Mouse (Mus musculus) CH12.LX (cell line): ENCODE measurements around the gene Lrit2. TPM values are rescaled to one million over a fixed set of nuclear protein-coding genes. Genes with fewer than 3 reads are reported as not detected.
A peak's percentile ranks its signal among the peaks of the same experiment; 100 is the strongest.

Experiments used
- DNase-seq: peaks from one replicate; pipeline ENCODE4 v3.0.0-alpha.2; 2013; ENCODE audit errors: extremely low read depth
- H3K27ac ChIP-seq: 2 replicates; pipeline ENCODE4 v1.5.1; 2012; ENCODE audit warnings: low read depth, mild to moderate bottlenecking, control low read depth, moderate library complexity; ENCODE audit not compliant: insufficient read depth
- H3K27me3 ChIP-seq: replicated peaks from 2 replicates; pipeline ENCODE3; 2012; ENCODE audit warnings: inconsistent platforms
- H3K36me3 ChIP-seq, 2 experiments: replicated peaks in 1 of 2; 2 replicates each; pipeline versions ENCODE3 to v1.6.1; 2012; ENCODE audit warnings: inconsistent platforms in 1 of 2, low read length in 1 of 2, mild to moderate bottlenecking in 1 of 2, mixed read lengths in 1 of 2, moderate library complexity in 1 of 2; ENCODE audit not compliant: control insufficient read depth in 1 of 2, insufficient read depth in 1 of 2
- H3K4me1 ChIP-seq, 2 experiments: 2 replicates each; pipeline ENCODE4 v1.6.1; 2012; ENCODE audit warnings: inconsistent platforms in 1 of 2, moderate library complexity in 1 of 2; ENCODE audit not compliant: insufficient read depth in 2 of 2, control insufficient read depth in 1 of 2
- H3K4me2 ChIP-seq: 2 replicates; pipeline ENCODE4 v1.6.1; 2012; ENCODE audit warnings: low read depth, mild to moderate bottlenecking, control low read depth; ENCODE audit not compliant: poor library complexity, insufficient read depth, severe bottlenecking
- H3K4me3 ChIP-seq, 3 experiments: fragments of 150-350 bp in 1 of 3; sonication (generic) in 1 of 3; replicated peaks in 1 of 3; 2 replicates each; pipeline versions ENCODE3 to v1.5.1; 2011 to 2012; ENCODE audit warnings: low read depth in 2 of 3, low read length in 2 of 3, mild to moderate bottlenecking in 2 of 3, moderate library complexity in 2 of 3, control low read depth in 1 of 3, improper control_type of control experiment in 1 of 3, inconsistent platforms in 1 of 3, mixed read lengths in 1 of 3; ENCODE audit not compliant: poor library complexity in 1 of 3
- H3K79me2 ChIP-seq: replicated peaks from 2 replicates; pipeline ENCODE4 v1.6.1; 2012; ENCODE audit warnings: mild to moderate bottlenecking, moderate library complexity; ENCODE audit not compliant: control insufficient read depth, poor library complexity, insufficient read depth, severe bottlenecking; ENCODE audit errors: extremely low read depth
- H3K9ac ChIP-seq: 2 replicates; pipeline ENCODE4 v1.6.1; 2012; ENCODE audit warnings: low read depth, mild to moderate bottlenecking, control low read depth, moderate library complexity; ENCODE audit not compliant: insufficient read depth
- H3K9me3 ChIP-seq: replicated peaks from 2 replicates; pipeline ENCODE3; 2012; ENCODE audit warnings: low read length, inconsistent platforms, mixed read lengths
- BHLHE40 ChIP-seq: IDR thresholded peaks from 2 replicates; pipeline ENCODE4 v1.6.1; 2011; ENCODE audit warnings: mild to moderate bottlenecking, low read depth, low read length, improper control_type of control experiment
- CHD1 ChIP-seq: IDR thresholded peaks from 2 replicates; pipeline ENCODE4 v1.6.1; 2012; ENCODE audit warnings: low read depth, low read length, improper control_type of control experiment, inconsistent platforms
- CTCF ChIP-seq, 2 experiments: IDR thresholded peaks in 1 of 2; conservative IDR thresholded peaks in 1 of 2; 2 replicates each; pipeline ENCODE4 v1.5.1; 2011 to 2012; ENCODE audit warnings: low read depth in 2 of 2, low read length in 2 of 2, improper control_type of control experiment in 1 of 2, inconsistent platforms in 1 of 2, mild to moderate bottlenecking in 1 of 2, moderate library complexity in 1 of 2
- EP300 ChIP-seq: IDR thresholded peaks from 2 replicates; pipeline ENCODE4 v1.6.1; 2011; ENCODE audit warnings: low read length, improper control_type of control experiment
- JUN ChIP-seq: IDR thresholded peaks from 2 replicates; pipeline ENCODE4 v1.6.1; 2011; ENCODE audit warnings: low read depth, mild to moderate bottlenecking, low read length, improper control_type of control experiment, moderate library complexity; ENCODE audit not compliant: insufficient read depth
- MAX ChIP-seq: IDR thresholded peaks from 2 replicates; pipeline ENCODE4 v1.6.1; 2011; ENCODE audit warnings: low read length, improper control_type of control experiment
- MEF2A ChIP-seq: IDR thresholded peaks from 2 replicates; pipeline ENCODE4 v1.6.1; 2014; ENCODE audit warnings: low read depth, mild to moderate bottlenecking, inconsistent platforms, low read length, improper control_type of control experiment, borderline replicate concordance
- NELFE ChIP-seq: IDR thresholded peaks from 2 replicates; pipeline ENCODE4 v1.6.1; 2011; ENCODE audit warnings: low read depth, low read length, improper control_type of control experiment
- PAX5 ChIP-seq: IDR thresholded peaks from 2 replicates; pipeline ENCODE4 v1.6.1; 2012; ENCODE audit warnings: low read length, inconsistent platforms, mixed read lengths
- POLR2AphosphoS2 ChIP-seq: IDR thresholded peaks from 2 replicates; pipeline ENCODE4 v1.6.1; 2011; ENCODE audit warnings: low read depth, low read length, improper control_type of control experiment
- RAD21 ChIP-seq: IDR thresholded peaks from 2 replicates; pipeline ENCODE4 v1.6.1; 2011; ENCODE audit warnings: low read depth, mild to moderate bottlenecking, low read length, improper control_type of control experiment, moderate library complexity
- RCOR1 ChIP-seq: conservative IDR thresholded peaks from 2 replicates; pipeline ENCODE4 v1.6.1; 2012; ENCODE audit warnings: low read depth, mild to moderate bottlenecking, inconsistent platforms, low read length, improper control_type of control experiment
- SMC3 ChIP-seq: IDR thresholded peaks from 2 replicates; pipeline ENCODE4 v1.6.1; 2011; ENCODE audit warnings: low read depth, low read length, improper control_type of control experiment
- TBP ChIP-seq: conservative IDR thresholded peaks from 2 replicates; pipeline ENCODE4 v1.6.1; 2011; ENCODE audit warnings: low read depth, low read length, improper control_type of control experiment
- USF2 ChIP-seq: conservative IDR thresholded peaks from 2 replicates; pipeline ENCODE4 v1.6.1; 2011; ENCODE audit warnings: low read depth, low read length, improper control_type of control experiment
- ZC3H11A ChIP-seq: IDR thresholded peaks from 2 replicates; pipeline ENCODE4 v1.6.1; 2012; ENCODE audit warnings: low read depth, mild to moderate bottlenecking, inconsistent platforms, low read length, improper control_type of control experiment
- ZMIZ1 ChIP-seq: IDR thresholded peaks from 2 replicates; pipeline ENCODE4 v1.6.1; 2012; ENCODE audit warnings: low read depth, mild to moderate bottlenecking, inconsistent platforms, low read length, improper control_type of control experiment
- dilution Hi-C: fragments of 300-500 bp; cut with MboI; formaldehyde crosslinking; loops from 2 replicates; pipeline ENCODE4 v1.14.3; 2020; ENCODE audit warnings: low sequenced_read_pairs; ENCODE audit not compliant: extremely low pct_unique_long_range_greater_than_20kb, extremely low pct_ligation_motif_present
- in situ Hi-C: fragments of 300-500 bp; cut with MboI; formaldehyde crosslinking; loops from 3 replicates; pipeline ENCODE4 v1.14.3; 2019; ENCODE audit warnings: low sequenced_read_pairs, low pct_ligation_motif_present, low pct_unique_long_range_greater_than_20kb, mixed read lengths
- polyA plus RNA-seq: library from polyadenylated mRNA; unstranded; fragments of >175 nt; gene quantifications from 2 replicates; pipeline ENCODE4 v1.2.1, GENCODE M21; 2012; ENCODE audit warnings: low read depth; ENCODE audit not compliant: insufficient read length
- total RNA-seq, 2 experiments: library from RNA; depleted of rRNA; stranded (reverse); fragments of 300-350 nt in 1 of 2; fragments of >200 nt in 1 of 2; gene quantifications; 2 replicates each; pipeline ENCODE4 v1.2.3; 2012 to 2014

Lrit2 gene
- total and polyA plus RNA-seq, 3 experiments, result not detected

DNA sequence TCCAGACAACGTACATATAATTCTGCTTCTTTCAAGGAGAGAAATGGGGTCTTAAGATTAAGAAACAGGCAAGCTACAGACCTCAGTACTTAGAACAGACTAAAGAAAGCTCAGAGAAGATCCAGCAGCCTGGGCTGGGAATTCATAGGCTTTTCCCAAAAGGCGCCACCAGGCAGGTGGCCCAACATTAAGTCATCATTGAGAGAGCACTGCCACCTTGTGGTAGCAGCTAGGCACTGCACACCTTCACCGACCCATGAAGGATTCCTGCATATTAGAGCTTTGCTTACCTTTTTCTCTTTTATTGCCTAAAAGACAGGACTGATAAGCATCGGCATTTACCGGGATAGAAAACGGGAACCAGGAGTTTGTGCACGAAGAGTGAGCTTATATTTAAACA, 34.5 kb upstream of the Lrit2 start:
- Histone ChIP-seq H3K27ac (no peak overlapping the region), H3K27me3 (peaks cover 29% of the 10 kb centered on the region), H3K4me2 (peak overlapping the region; percentile 100), H3K79me2 (no peaks in the 10 kb centered on the region), H3K4me1 (0 out of 4 replicates have a peak, but pooled peaks cover 0 to 5% of the 10 kb centered on the region in 2 experiments), H3K9ac (peak overlapping the region; percentile 57), H3K4me3 (peak overlapping the region in 2 of 3 experiments; percentile 35 to 55), H3K9me3 (no peaks in the 10 kb centered on the region), H3K36me3 (no peaks in the 10 kb centered on the region)
- in situ Hi-C loops, result no loop called here
- dilution Hi-C loops, result no loop called here
- DNase-seq, result peak; percentile 56
- TF ChIP-seq RAD21, result peak; percentile 90
- no peak for TF ChIP-seq CHD1
- TF ChIP-seq ZC3H11A, result peak; percentile 19; the same call in 1 of the 2 replicates
- TF ChIP-seq SMC3, result peak; percentile 84
- TF ChIP-seq CTCF (conservative IDR thresholded peaks at IDR 0.05 in 1 of 2, IDR thresholded peaks at IDR 0.05 in 1 of 2; ENCODE audit: low read depth in 2 of 2, low read length in 2 of 2), result peak; percentile 94 to 96
- TF ChIP-seq TBP, result no peak
- no peak for TF ChIP-seq MAX
- no peak for TF ChIP-seq ZMIZ1
- TF ChIP-seq PAX5, result no peak
- no peak for TF ChIP-seq RCOR1
- TF ChIP-seq USF2, result no peak
- TF ChIP-seq, all 38 proteins: peak for 4

- Histone ChIP-seq H3K4me3 (no peak overlapping the region), H3K9me3 (no peaks in the 10 kb centered on the region), H3K4me2 (0 out of 2 replicates have a peak overlapping the region, but pooled peaks have one; percentile 30), H3K27me3 (peaks cover 38% of the 10 kb centered on the region), H3K36me3 (no peaks in the 10 kb centered on the region)
- in situ Hi-C loops (no loop called here), dilution Hi-C loops (no loop called here)
- no peak for TF ChIP-seq NELFE
- TF ChIP-seq RAD21, result peak; percentile 38
- no peak for TF ChIP-seq MEF2A
- peak; percentile 76 for TF ChIP-seq BHLHE40
- TF ChIP-seq POLR2AphosphoS2, result no peak
- TF ChIP-seq CTCF (conservative IDR thresholded peaks at IDR 0.05 in 1 of 2, IDR thresholded peaks at IDR 0.05 in 1 of 2; ENCODE audit: low read depth in 2 of 2, low read length in 2 of 2), result peak in 1 of 2 experiments; percentile 57; a peak in 2 of 4 replicates
- TF ChIP-seq JUN, result no peak
- TF ChIP-seq SMC3, result peak; percentile 15; the same call in 1 of the 2 replicates
- TF ChIP-seq TBP, result no peak
- no peak for TF ChIP-seq EP300
- TF ChIP-seq, all 38 proteins: peak for 4
- H3K79me2 ChIP-seq, result no peaks in the 10 kb centered on the region
- 0 out of 4 replicates have a peak, but pooled peaks cover 0 to 5% of the 10 kb centered on the region in 2 experiments for H3K4me1 ChIP-seq
- no peak overlapping the region for H3K9ac ChIP-seq
- no peak overlapping the region for H3K27ac ChIP-seq
- DNase-seq, result peak; percentile 24
Measured at GRCm38 (mm10) chr14:37034432-37034831, 33.3 kb upstream of the Lrit2 start.
